Mouse (Mus musculus): ENCODE measurements around the gene Aoc3.
"Not testable (repeated sequence)": the region's sequence is repeated elsewhere in the genome, so short reads cannot be mapped to it uniquely, and the experiment has no call there.

Gene Aoc3

GRCm38 (mm10) chr11:101374421-101374938 is 44.1 kb downstream of the Aoc3 start:
- no peak for DNase-seq (ENCODE audit: low read depth)

- not testable (repeated sequence) for DNase-seq (ENCODE audit: low read depth)
Measured at GRCm38 (mm10) chr11:101378196-101378595, 47.8 kb downstream of the Aoc3 start.

GRCm38 (mm10) chr11:101378926-101379325 is 48.5 kb downstream of the Aoc3 start:
- no peak for DNase-seq (ENCODE audit: low read depth)

- no peak for DNase-seq (ENCODE audit: low read depth)
Measured at GRCm38 (mm10) chr11:101381817-101382216, 51.4 kb downstream of the Aoc3 start.
